Comparison of ENCODE assay signal across 20 mouse cellular contexts in genomic region chr1:38446152-38446820, GRCm38 (mm10).
DNase-seq lines count a peak whose midpoint lies in the region; ATAC-seq and TF ChIP-seq lines count a peak whose summit lies in the region.
"Had no signal": no experiment of that assay in that cellular context is flagged by ENCODE, and none has a peak within 500 bp of the region (broad histone marks: within the 10 kb centered on the region; RNA-seq: fewer than 3 reads in every experiment).

No protein-coding gene starts in this region.

- 0 out of 2 replicates have a peak, but pooled peaks have one; percentile 57 for ATAC-seq in stomach, embryonic 15.5 days (ENCODE audit: insufficient read depth, low FRiP score, low read depth)
- no peak for ATAC-seq in stomach, postnatal 0 days (ENCODE audit: low FRiP score, low TSS enrichment)
- no peak for ATAC-seq in hindbrain, embryonic 15.5 days (ENCODE audit: low FRiP score, low read depth)
- peak; percentile 62 for ATAC-seq in liver, postnatal 0 days
- ATAC-seq: CD4-positive, CD25-positive, alpha-beta regulatory T cell, adult 4 months had no signal

- 76% methylated on average over 12 of the region's 12 CpGs for WGBS in stomach, embryonic 15.5 days
- WGBS in stomach, postnatal 0 days: 80% methylated on average over 12 of the region's 12 CpGs
- WGBS in hindbrain, embryonic 15.5 days: 48% methylated on average over 12 of the region's 12 CpGs
- WGBS in liver, postnatal 0 days (ENCODE audit: insufficient replicate concordance): 75% methylated on average over 12 of the region's 12 CpGs

- H3K36me3 ChIP-seq in stomach, embryonic 15.5 days: no peaks in the 10 kb centered on the region
- no peaks in the 10 kb centered on the region for H3K36me3 ChIP-seq in stomach, postnatal 0 days (ENCODE audit: control insufficient read depth, insufficient read depth, low read length)
- no peaks in the 10 kb centered on the region for H3K36me3 ChIP-seq in hindbrain, embryonic 15.5 days
- no peaks in the 10 kb centered on the region for H3K36me3 ChIP-seq in liver, postnatal 0 days (replicated peaks; ENCODE audit: insufficient read depth, low read length)
- H3K36me3 ChIP-seq: heart, embryonic 12.5 days had no signal

- H3K9me3 ChIP-seq in stomach, embryonic 15.5 days: no peaks in the 10 kb centered on the region
- no peaks in the 10 kb centered on the region for H3K9me3 ChIP-seq in stomach, postnatal 0 days (ENCODE audit: control insufficient read depth, low read length)
- H3K9me3 ChIP-seq in hindbrain, embryonic 15.5 days: no peaks in the 10 kb centered on the region
- no peaks in the 10 kb centered on the region for H3K9me3 ChIP-seq in liver, postnatal 0 days (ENCODE audit: low read length)
- H3K9me3 ChIP-seq: heart, embryonic 12.5 days had no signal

- H3K27ac ChIP-seq in stomach, embryonic 15.5 days: no peak overlapping the region
- H3K27ac ChIP-seq in stomach, postnatal 0 days (replicated peaks): no peak overlapping the region
- H3K27ac ChIP-seq in hindbrain, embryonic 15.5 days (replicated peaks): peak overlapping the region; percentile 32; the same call in 1 of the 2 replicates
- 0 out of 2 replicates have a peak overlapping the region, but pooled peaks have one; percentile 29 for H3K27ac ChIP-seq in liver, postnatal 0 days (ENCODE audit: low read depth)

- no peaks in the 10 kb centered on the region for H3K4me1 ChIP-seq in stomach, embryonic 15.5 days
- no peaks in the 10 kb centered on the region for H3K4me1 ChIP-seq in stomach, postnatal 0 days (replicated peaks; ENCODE audit: control insufficient read depth, insufficient read depth)
- peaks cover 59% of the 10 kb centered on the region for H3K4me1 ChIP-seq in hindbrain, embryonic 15.5 days (replicated peaks)
- H3K4me1 ChIP-seq in liver, postnatal 0 days (ENCODE audit: insufficient read depth): peaks cover 24% of the 10 kb centered on the region

- no peaks in the 10 kb centered on the region for H3K27me3 ChIP-seq in stomach, embryonic 15.5 days (replicated peaks)
- H3K27me3 ChIP-seq in stomach, postnatal 0 days (ENCODE audit: control insufficient read depth, insufficient read depth, low read length): no peaks in the 10 kb centered on the region
- H3K27me3 ChIP-seq in hindbrain, embryonic 15.5 days: no peaks in the 10 kb centered on the region
- H3K27me3 ChIP-seq in liver, postnatal 0 days (ENCODE audit: insufficient read depth, low read length): no peaks in the 10 kb centered on the region
- H3K27me3 ChIP-seq: heart, embryonic 12.5 days had no signal

- peak; percentile 79 for DNase-seq in heart, adult 11 months
- DNase-seq in heart, postnatal 4 days: no peak
- no peak for DNase-seq in stomach, postnatal 0 days (ENCODE audit: low spot score)
- peak; percentile 31 for DNase-seq in liver, postnatal 0 days
- DNase-seq in gastrocnemius, postnatal 36 days: no peak
- DNase-seq in yolk sac, embryonic 10.5 days (ENCODE audit: low spot score): no peak
- DNase-seq: adrenal gland, postnatal 36 days; cerebellum, adult 11 months; cerebellum, postnatal 25 days; gastrocnemius, postnatal 10 days; kidney, adult 2 months; kidney, postnatal 25 days; left cerebral cortex, postnatal 4 days; lung, adult 2 months; midbrain, embryonic 14.5 days; right cerebral cortex, postnatal 4 days had no signal

- no peak overlapping the region for H3K4me3 ChIP-seq in stomach, embryonic 15.5 days (replicated peaks)
- no peak overlapping the region for H3K4me3 ChIP-seq in stomach, postnatal 0 days (ENCODE audit: low read depth, low read length)
- no peak overlapping the region for H3K4me3 ChIP-seq in hindbrain, embryonic 15.5 days
- H3K4me3 ChIP-seq in liver, postnatal 0 days (ENCODE audit: low read depth, low read length): no peak overlapping the region
- H3K4me3 ChIP-seq: heart, embryonic 12.5 days had no signal

- no peak for TF ChIP-seq CTCF in stomach, postnatal 0 days (IDR thresholded peaks at IDR 0.05; ENCODE audit: low read depth)
- TF ChIP-seq CTCF in liver, postnatal 0 days (IDR thresholded peaks at IDR 0.05; ENCODE audit: low read depth): no peak

- TF ChIP-seq EP300 in stomach, postnatal 0 days (optimal IDR thresholded peaks at IDR 0.05): no peak
- peak; percentile 95 for TF ChIP-seq EP300 in liver, postnatal 0 days (IDR thresholded peaks at IDR 0.05; ENCODE audit: low read depth)

- intact Hi-C loops in gastrocnemius, postnatal 36 days (cut with DNase I): no loop called here

- no peak overlapping the region for H3K4me2 ChIP-seq in stomach, embryonic 15.5 days
- no peak overlapping the region for H3K4me2 ChIP-seq in stomach, postnatal 0 days (replicated peaks; ENCODE audit: low read depth)
- H3K4me2 ChIP-seq in hindbrain, embryonic 15.5 days: no peak overlapping the region
- H3K4me2 ChIP-seq in liver, postnatal 0 days (ENCODE audit: low read depth, low read length): no peak overlapping the region
- H3K4me2 ChIP-seq: heart, embryonic 12.5 days had no signal

- H3K9ac ChIP-seq in stomach, embryonic 15.5 days: no peak overlapping the region
- no peak overlapping the region for H3K9ac ChIP-seq in stomach, postnatal 0 days (ENCODE audit: low read length)
- no peak overlapping the region for H3K9ac ChIP-seq in hindbrain, embryonic 15.5 days
- no peak overlapping the region for H3K9ac ChIP-seq in liver, postnatal 0 days (replicated peaks)
- H3K9ac ChIP-seq: heart, embryonic 12.5 days had no signal

Comparison
In these comparisons a context has a peak if more than half of its experiments do, and no peak if none do; other contexts are left out.
1. DNase-seq: peak in heart, adult 11 months (single experiment) and liver, postnatal 0 days (single experiment); none in heart, postnatal 4 days (single experiment), stomach, postnatal 0 days (single experiment), gastrocnemius, postnatal 36 days (0 of 2) and yolk sac, embryonic 10.5 days (single experiment).
2. ATAC-seq: peak in stomach, embryonic 15.5 days (single experiment) and liver, postnatal 0 days (single experiment); none in stomach, postnatal 0 days (single experiment) and hindbrain, embryonic 15.5 days (single experiment).
3. H3K27ac ChIP-seq: peak in hindbrain, embryonic 15.5 days (single experiment) and liver, postnatal 0 days (single experiment); none in stomach, embryonic 15.5 days (single experiment) and stomach, postnatal 0 days (single experiment).